Mouse (Mus musculus): ENCODE results near the gene Arhgap9. TPM values are rescaled to one million over a fixed set of nuclear protein-coding genes. Genes with fewer than 3 reads are reported as not detected.

Gene Arhgap9
- 1.1 and 1.4 TPM in 2 replicates for polyA plus RNA-seq (2014; fragmentation: Nextera tagmentation; extraction: Ambion mirVana)

DNA sequence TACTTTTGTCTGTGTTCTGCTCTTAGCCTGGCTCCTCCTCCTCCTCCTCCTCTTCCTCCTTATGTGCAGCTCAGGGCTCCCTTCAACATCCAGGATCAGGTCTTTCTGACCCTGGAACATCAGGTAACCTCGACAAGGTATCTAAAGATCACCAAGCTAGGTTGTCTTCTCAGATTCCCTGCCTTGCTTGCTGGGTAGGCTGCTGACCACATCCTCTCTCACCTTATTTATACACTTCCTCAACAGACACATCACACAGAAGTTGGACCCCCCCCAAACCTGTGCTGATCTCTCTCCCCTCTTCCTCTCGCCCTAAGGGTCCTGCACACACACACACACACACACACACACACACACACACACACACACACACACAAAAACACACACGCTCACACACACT, at the start of gene Arhgap9:
Arhgap9 (plus strand) TSS at position 344 of the 400 bp plus-strand sequence.
- Histone ChIP-seq H3K9ac (ENCODE audit: low read length) (no peak within 1 kb of the TSS), H3K4me2 (no peak within 1 kb of the TSS), H3K4me1 (ENCODE audit: control insufficient read depth, insufficient read depth, low read length) (peaks cover 8% of the 10 kb centered on the region), H3K27ac (ENCODE audit: low read depth, low read length) (no peak within 1 kb of the TSS), H3K4me3 (ENCODE audit: low read depth, low read length) (no peak within 1 kb of the TSS), H3K36me3 (ENCODE audit: control insufficient read depth, insufficient read depth, low read length) (no peaks in the 10 kb centered on the region), H3K27me3 (ENCODE audit: control insufficient read depth, insufficient read depth, low read length) (peaks cover 24% of the 10 kb centered on the region), H3K9me3 (ENCODE audit: control insufficient read depth, low read length) (no peaks in the 10 kb centered on the region)
- ATAC-seq (ENCODE audit: low FRiP score) (no peak), DNase-seq (ENCODE audit: low spot score, missing footprints) (no peak)
- WGBS: 77% methylated on average over 3 of the region's 3 CpGs

DNA sequence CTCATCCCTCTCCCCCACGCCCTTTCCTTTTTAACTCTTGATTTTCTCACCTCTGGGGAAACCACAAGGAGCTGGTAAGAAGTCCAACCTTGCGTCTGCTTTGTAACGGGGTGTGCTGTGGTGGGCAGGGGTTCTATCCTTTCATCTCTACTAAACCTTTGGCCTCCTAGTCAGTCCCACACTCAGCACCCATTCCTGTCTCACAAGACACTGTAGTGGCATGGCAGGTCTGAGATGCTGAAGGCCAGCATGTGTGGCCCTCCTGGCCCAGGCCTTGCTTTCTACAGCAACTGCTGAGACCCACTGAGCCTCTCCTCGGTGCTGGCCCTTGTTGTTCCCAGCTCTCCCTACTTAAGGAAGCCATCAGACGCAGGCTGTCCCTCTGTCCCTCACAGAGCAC, 49.4 kb upstream of the Arhgap9 start:
- peaks cover 9% of the 10 kb centered on the region; the same call in 1 of the 2 replicates for H3K36me3 ChIP-seq (ENCODE audit: control insufficient read depth, insufficient read depth, low read length)
- WGBS: 90% methylated on average over 5 of the region's 5 CpGs
- ATAC-seq (ENCODE audit: low FRiP score) (no peak), DNase-seq (ENCODE audit: low spot score, missing footprints) (no peak)
- no peak overlapping the region for H3K4me3 ChIP-seq (ENCODE audit: low read depth, low read length)
- H3K27me3 ChIP-seq (ENCODE audit: control insufficient read depth, insufficient read depth, low read length): no peaks in the 10 kb centered on the region
- peaks cover under 1% of the 10 kb centered on the region for H3K4me1 ChIP-seq (ENCODE audit: control insufficient read depth, insufficient read depth, low read length)
- H3K9ac ChIP-seq (ENCODE audit: low read length): no peak overlapping the region
- H3K9me3 ChIP-seq (ENCODE audit: control insufficient read depth, low read length): no peaks in the 10 kb centered on the region
- H3K27ac ChIP-seq (ENCODE audit: low read depth, low read length): no peak overlapping the region
- no peak overlapping the region for H3K4me2 ChIP-seq

DNA sequence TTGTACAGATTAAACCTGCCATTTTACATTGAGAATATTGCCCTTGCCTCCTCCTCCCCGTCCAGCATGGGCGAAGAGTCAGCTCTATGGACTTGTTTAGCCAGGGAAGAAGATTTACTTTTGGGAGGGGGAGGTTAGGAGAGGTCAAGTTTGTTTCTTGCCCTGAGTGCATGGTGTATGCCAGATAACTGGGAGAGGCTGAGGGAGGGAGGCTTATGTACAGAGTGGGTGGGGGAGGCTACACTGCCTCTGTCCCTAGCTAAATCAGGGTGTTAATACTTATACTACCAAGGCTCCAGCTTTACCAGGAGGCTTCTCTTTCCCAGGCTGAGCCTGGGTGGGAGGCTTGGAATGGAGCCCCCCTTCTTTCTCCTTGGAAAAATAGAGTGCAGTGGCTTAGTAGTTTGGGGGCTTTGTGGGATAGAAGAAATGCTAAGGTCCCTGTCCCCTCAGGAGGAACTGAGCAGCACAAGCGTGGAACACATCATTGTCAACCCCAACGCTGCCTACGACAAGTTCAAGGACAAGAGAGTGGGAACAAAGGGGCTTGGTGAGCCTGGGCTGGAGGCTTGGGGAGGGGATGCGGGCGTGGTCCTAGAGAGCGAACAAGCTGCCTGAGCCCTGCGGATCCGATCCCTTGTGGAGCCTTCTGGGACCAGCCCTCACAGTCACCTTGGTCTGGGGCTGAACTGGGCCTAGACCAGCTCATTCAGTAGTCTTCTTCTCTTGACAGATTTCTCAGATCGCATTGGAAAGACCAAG, 47.3 kb upstream of the Arhgap9 start:
- Histone ChIP-seq H3K4me3 (ENCODE audit: low read depth, low read length) (no peak overlapping the region), H3K9me3 (ENCODE audit: control insufficient read depth, low read length) (no peaks in the 10 kb centered on the region), H3K4me2 (no peak overlapping the region), H3K4me1 (ENCODE audit: control insufficient read depth, insufficient read depth, low read length) (no peaks in the 10 kb centered on the region; the same call in 1 of the 2 replicates), H3K27me3 (ENCODE audit: control insufficient read depth, insufficient read depth, low read length) (no peaks in the 10 kb centered on the region), H3K9ac (ENCODE audit: low read length) (no peak overlapping the region), H3K36me3 (ENCODE audit: control insufficient read depth, insufficient read depth, low read length) (peaks cover 14% of the 10 kb centered on the region), H3K27ac (ENCODE audit: low read depth, low read length) (no peak overlapping the region)
- 89% methylated on average over 11 of the region's 11 CpGs for WGBS
- no peak; the same call in 1 of the 2 replicates for ATAC-seq (ENCODE audit: low FRiP score)
- no peak for DNase-seq (ENCODE audit: low spot score, missing footprints)

DNA sequence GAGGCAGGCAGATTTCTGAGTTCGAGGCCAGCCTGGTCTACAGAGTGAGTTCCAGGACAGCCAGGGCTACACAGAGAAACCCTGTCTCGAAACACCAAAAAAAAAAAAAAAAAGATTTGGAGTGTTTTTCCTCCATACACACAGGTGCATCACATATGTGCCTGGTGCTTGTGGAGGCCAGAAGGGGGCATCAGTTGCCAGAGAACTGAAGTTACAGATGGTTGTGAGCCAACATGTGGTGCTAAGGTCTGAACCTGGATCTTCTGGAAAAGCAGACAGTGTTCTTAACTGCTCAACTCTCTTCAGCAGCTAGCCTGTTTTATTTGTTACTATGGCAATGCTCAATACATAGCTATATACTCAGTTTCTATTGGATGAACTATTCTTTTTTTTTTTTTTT, 42.0 kb upstream of the Arhgap9 start:
- WGBS: 85% methylated on average over 2 of the region's 2 CpGs
- Histone ChIP-seq H3K4me1 (ENCODE audit: control insufficient read depth, insufficient read depth, low read length) (no peaks in the 10 kb centered on the region), H3K9ac (ENCODE audit: low read length) (no peak overlapping the region), H3K9me3 (ENCODE audit: control insufficient read depth, low read length) (no peaks in the 10 kb centered on the region), H3K4me2 (no peak overlapping the region), H3K36me3 (ENCODE audit: control insufficient read depth, insufficient read depth, low read length) (peaks cover 43% of the 10 kb centered on the region), H3K27me3 (ENCODE audit: control insufficient read depth, insufficient read depth, low read length) (no peaks in the 10 kb centered on the region), H3K27ac (ENCODE audit: low read depth, low read length) (no peak overlapping the region), H3K4me3 (ENCODE audit: low read depth, low read length) (no peak overlapping the region)
- no peak for DNase-seq (ENCODE audit: low spot score, missing footprints)
- ATAC-seq (ENCODE audit: low FRiP score): no peak

DNA sequence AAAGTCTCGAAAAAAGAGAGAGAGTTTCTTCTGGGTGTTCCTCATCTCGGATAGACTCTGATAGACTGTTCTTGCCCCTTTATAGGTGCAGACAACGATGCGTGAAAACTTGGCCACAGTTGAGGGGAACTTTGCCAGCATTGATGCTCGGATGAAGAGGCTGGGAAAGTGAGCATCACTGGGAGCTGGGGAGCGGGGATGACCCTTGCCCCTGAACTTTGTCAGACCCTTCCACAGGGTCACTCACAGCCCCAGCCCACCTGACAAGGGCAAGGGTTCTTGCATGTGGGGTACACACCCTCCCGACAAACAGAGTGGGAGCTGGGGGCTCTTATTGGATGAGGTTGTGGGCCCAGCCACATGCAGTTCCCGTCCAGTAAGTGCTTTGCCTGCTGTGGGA, 40.4 kb upstream of the Arhgap9 start:
- DNase-seq (ENCODE audit: low spot score, missing footprints) (no peak), ATAC-seq (ENCODE audit: low FRiP score) (no peak)
- Histone ChIP-seq H3K9me3 (ENCODE audit: control insufficient read depth, low read length) (no peaks in the 10 kb centered on the region), H3K9ac (ENCODE audit: low read length) (no peak overlapping the region), H3K27ac (ENCODE audit: low read depth, low read length) (no peak overlapping the region), H3K4me1 (ENCODE audit: control insufficient read depth, insufficient read depth, low read length) (peaks cover 9% of the 10 kb centered on the region), H3K27me3 (ENCODE audit: control insufficient read depth, insufficient read depth, low read length) (no peaks in the 10 kb centered on the region), H3K36me3 (ENCODE audit: control insufficient read depth, insufficient read depth, low read length) (peaks cover 40% of the 10 kb centered on the region), H3K4me3 (ENCODE audit: low read depth, low read length) (no peak overlapping the region), H3K4me2 (no peak overlapping the region)
- 91% methylated on average over 8 of the region's 8 CpGs for WGBS

DNA sequence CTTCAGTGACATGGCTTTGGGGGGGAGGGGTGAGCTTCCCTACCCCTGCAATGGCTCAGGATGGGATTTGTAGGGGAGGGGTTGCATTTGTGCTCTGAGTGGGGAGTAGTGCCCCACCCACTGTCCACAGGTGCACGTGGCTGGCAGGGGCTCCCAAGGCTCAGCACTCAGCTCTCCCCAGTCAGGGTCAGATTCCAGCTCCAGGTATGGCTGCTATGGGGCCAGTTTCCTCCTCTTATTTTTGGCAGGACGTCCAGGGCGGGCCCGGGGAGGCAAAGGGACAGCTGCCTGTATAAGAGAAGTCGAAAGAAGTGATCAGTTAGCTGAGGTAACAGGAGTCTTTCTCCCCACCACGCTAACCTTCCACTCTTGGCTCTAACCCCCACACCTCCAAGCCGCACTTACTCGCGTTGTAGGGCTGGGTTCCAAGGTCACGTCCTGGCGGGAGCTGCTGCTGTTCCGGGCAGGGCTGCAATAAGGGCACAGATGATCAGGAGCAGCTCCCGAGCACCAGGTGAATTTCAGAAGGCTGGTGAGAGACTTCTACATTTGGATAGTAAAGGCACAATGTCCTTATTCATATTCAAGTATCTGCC, 39.0 kb upstream of the Arhgap9 start:
- Histone ChIP-seq H3K4me2 (no peak overlapping the region), H3K4me3 (ENCODE audit: low read depth, low read length) (no peak overlapping the region), H3K27me3 (ENCODE audit: control insufficient read depth, insufficient read depth, low read length) (no peaks in the 10 kb centered on the region), H3K4me1 (ENCODE audit: control insufficient read depth, insufficient read depth, low read length) (peaks cover 23% of the 10 kb centered on the region), H3K27ac (ENCODE audit: low read depth, low read length) (no peak overlapping the region), H3K9me3 (ENCODE audit: control insufficient read depth, low read length) (no peaks in the 10 kb centered on the region), H3K9ac (ENCODE audit: low read length) (no peak overlapping the region), H3K36me3 (ENCODE audit: control insufficient read depth, insufficient read depth, low read length) (peaks cover 40% of the 10 kb centered on the region)
- ATAC-seq (ENCODE audit: low FRiP score): no peak
- DNase-seq (ENCODE audit: low spot score, missing footprints): no peak
- WGBS: 89% methylated on average over 13 of the region's 13 CpGs

DNA sequence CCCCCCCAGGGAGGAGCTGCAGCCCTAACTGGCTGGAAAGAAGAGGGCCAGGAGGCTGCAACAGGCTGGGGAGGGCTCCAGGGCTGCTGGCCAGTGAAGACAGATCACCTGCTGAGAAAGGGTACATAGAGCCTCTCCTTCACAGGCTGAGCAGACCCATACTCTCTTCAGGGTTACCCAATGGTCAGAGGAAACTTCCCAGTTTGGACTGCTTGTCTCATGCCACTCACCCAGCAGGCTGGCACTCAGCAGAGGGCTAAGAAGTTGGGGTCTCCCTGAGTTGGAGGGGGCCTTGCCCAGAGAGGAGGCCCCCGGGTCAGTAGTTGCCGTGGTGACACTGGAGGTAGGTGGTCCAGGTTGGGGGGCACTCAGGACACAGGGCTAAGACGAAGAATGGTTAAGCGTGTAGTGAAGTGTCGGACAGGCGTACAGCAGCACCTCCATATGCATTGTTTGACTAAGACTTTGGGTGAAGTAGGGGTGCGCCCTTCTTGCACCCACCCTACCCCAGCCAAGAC, 37.6 kb upstream of the Arhgap9 start:
- WGBS: 94% methylated on average over 7 of the region's 7 CpGs
- Histone ChIP-seq H3K9me3 (ENCODE audit: control insufficient read depth, low read length) (no peaks in the 10 kb centered on the region), H3K27ac (ENCODE audit: low read depth, low read length) (no peak overlapping the region), H3K4me3 (ENCODE audit: low read depth, low read length) (no peak overlapping the region), H3K27me3 (ENCODE audit: control insufficient read depth, insufficient read depth, low read length) (no peaks in the 10 kb centered on the region), H3K9ac (ENCODE audit: low read length) (no peak overlapping the region), H3K4me2 (no peak overlapping the region), H3K36me3 (ENCODE audit: control insufficient read depth, insufficient read depth, low read length) (peaks cover 32% of the 10 kb centered on the region), H3K4me1 (ENCODE audit: control insufficient read depth, insufficient read depth, low read length) (peaks cover 25% of the 10 kb centered on the region)
- DNase-seq (ENCODE audit: low spot score, missing footprints) (no peak), ATAC-seq (ENCODE audit: low FRiP score) (no peak)

DNA sequence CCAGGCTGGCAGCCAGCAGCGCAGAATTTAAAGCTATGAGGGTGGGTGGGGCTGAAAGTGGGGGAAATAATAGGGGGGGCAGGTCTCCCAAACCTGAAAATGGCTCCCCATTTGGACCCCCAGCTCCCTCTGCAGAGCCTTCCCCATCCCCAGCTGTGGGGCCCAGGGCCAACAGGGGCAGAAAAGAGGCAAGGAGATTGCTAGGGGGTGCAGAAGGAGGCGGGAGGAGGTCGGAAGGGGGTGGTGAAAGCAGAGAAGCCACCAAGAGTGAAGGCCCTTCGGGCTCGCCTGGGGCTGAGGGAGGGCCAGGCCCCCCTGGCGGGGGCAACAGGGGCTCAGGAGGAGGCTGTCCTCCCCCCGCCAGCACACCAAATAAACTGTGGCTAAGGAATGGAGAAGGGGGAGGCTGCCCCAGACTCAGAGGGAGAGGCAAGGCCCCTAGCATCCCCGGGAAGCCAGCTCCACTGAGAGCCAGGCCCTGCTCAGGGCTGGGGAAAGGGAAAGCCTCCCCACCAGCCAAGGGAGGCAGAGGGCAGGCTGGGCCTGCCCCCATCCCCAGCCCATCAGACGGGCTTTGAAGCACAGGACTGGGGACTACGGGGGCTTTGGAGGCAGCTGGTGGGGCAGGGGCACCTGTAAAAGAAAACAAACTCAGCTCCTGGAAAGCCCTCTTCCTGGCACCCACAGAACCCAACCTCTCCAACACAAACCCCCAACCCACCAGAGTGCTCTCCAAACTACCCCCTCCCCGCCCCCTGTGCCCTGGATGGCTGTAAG, 36.9 kb upstream of the Arhgap9 start:
- Histone ChIP-seq H3K4me1 (ENCODE audit: control insufficient read depth, insufficient read depth, low read length) (peaks cover 32% of the 10 kb centered on the region), H3K9me3 (ENCODE audit: control insufficient read depth, low read length) (no peaks in the 10 kb centered on the region), H3K9ac (ENCODE audit: low read length) (no peak overlapping the region), H3K4me2 (no peak overlapping the region), H3K27me3 (ENCODE audit: control insufficient read depth, insufficient read depth, low read length) (no peaks in the 10 kb centered on the region), H3K4me3 (ENCODE audit: low read depth, low read length) (no peak overlapping the region), H3K36me3 (ENCODE audit: control insufficient read depth, insufficient read depth, low read length) (peaks cover 32% of the 10 kb centered on the region), H3K27ac (ENCODE audit: low read depth, low read length) (no peak overlapping the region)
- ATAC-seq (ENCODE audit: low FRiP score) (no peak), DNase-seq (ENCODE audit: low spot score, missing footprints) (no peak)
- 65% methylated on average over 10 of the region's 11 CpGs for WGBS

DNA sequence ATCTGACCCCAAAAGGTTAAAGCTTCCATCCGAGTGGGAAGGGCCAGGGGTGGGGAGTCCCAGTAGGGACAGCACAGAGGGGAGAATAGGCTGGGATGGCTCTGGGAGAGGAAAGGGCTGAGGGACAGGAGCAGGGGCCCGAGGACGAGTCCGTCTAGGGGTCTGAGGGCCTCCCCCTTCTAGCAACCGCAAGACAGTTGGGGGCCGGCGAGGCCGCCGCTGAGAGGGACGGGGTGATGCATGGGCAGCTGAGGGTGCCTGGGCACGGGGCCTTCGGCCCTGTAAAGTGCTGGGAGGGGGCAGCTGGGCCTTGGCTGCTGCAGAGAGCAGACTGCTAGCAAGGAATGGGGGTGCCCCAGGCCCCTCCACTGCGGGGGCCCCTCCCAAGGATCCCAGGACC, 36.1 kb upstream of the Arhgap9 start:
- no peak overlapping the region for H3K4me3 ChIP-seq (ENCODE audit: low read depth, low read length)
- peaks cover 32% of the 10 kb centered on the region for H3K4me1 ChIP-seq (ENCODE audit: control insufficient read depth, insufficient read depth, low read length)
- H3K27ac ChIP-seq (ENCODE audit: low read depth, low read length): no peak overlapping the region
- peaks cover 32% of the 10 kb centered on the region for H3K36me3 ChIP-seq (ENCODE audit: control insufficient read depth, insufficient read depth, low read length)
- H3K27me3 ChIP-seq (ENCODE audit: control insufficient read depth, insufficient read depth, low read length): no peaks in the 10 kb centered on the region
- no peaks in the 10 kb centered on the region for H3K9me3 ChIP-seq (ENCODE audit: control insufficient read depth, low read length)
- no peak overlapping the region for H3K9ac ChIP-seq (ENCODE audit: low read length)
- no peak overlapping the region for H3K4me2 ChIP-seq
- 75% methylated on average over 13 of the region's 13 CpGs for WGBS
- ATAC-seq (ENCODE audit: low FRiP score): no peak
- DNase-seq (ENCODE audit: low spot score, missing footprints): no peak
